Mouse (Mus musculus) ES-E14 (cell line): Measurements from ENCODE around the gene Gm10719. TPM values are rescaled to one million over a fixed set of nuclear protein-coding genes. Genes with fewer than 3 reads are reported as not detected.
"Not testable (repeated sequence)": the region's sequence is repeated elsewhere in the genome, so short reads cannot be mapped to it uniquely, and the experiment has no call there.

Experiments used
- DNase-seq: peaks from one replicate; pipeline ENCODE4 v3.0.0-alpha.2; 2013; ENCODE audit warnings: low read depth, low spot score
- H3K27ac ChIP-seq: 2 replicates; pipeline ENCODE4 v1.5.1; 2012; ENCODE audit warnings: low read depth, mild to moderate bottlenecking, low read length, moderate library complexity, mixed read lengths; ENCODE audit not compliant: poor library complexity, insufficient read depth, severe bottlenecking
- H3K36me3 ChIP-seq: 2 replicates; pipeline ENCODE4 v1.6.1; 2012; ENCODE audit warnings: mild to moderate bottlenecking, low read length, moderate library complexity, mixed read lengths; ENCODE audit not compliant: control insufficient read depth, poor library complexity, insufficient read depth, severe bottlenecking
- H3K4me1 ChIP-seq, 2 experiments: fragments of 150-350 bp in 1 of 2; sonication (generic) in 1 of 2; 2 replicates each; pipeline ENCODE4 v1.6.1; 2012; ENCODE audit warnings: low read length in 2 of 2, mild to moderate bottlenecking in 1 of 2, mixed read lengths in 1 of 2; ENCODE audit not compliant: control insufficient read depth in 2 of 2, insufficient read depth in 2 of 2, poor library complexity in 1 of 2
- H3K4me3 ChIP-seq, 2 experiments: fragments of 150-350 bp in 1 of 2; sonication (generic) in 1 of 2; 2 replicates each; pipeline ENCODE4 v1.5.1; 2012; ENCODE audit warnings: low read length in 2 of 2, low read depth in 1 of 2, mild to moderate bottlenecking in 1 of 2, mixed read lengths in 1 of 2; ENCODE audit not compliant: insufficient read depth in 1 of 2, poor library complexity in 1 of 2, severe bottlenecking in 1 of 2
- H3K9ac ChIP-seq: 2 replicates; pipeline ENCODE4 v1.6.1; 2012; ENCODE audit warnings: low read depth, mild to moderate bottlenecking, low read length, mixed read lengths; ENCODE audit not compliant: poor library complexity, insufficient read depth, severe bottlenecking
- H3K9me3 ChIP-seq: fragments of 150-350 bp; sonication (generic); 2 replicates; pipeline ENCODE4 v1.6.1; 2012; ENCODE audit warnings: low read depth, mild to moderate bottlenecking, low read length; ENCODE audit not compliant: control insufficient read depth, insufficient read depth
- in situ Hi-C, 2 experiments: fragments of 600-800 bp; cut with MboI; formaldehyde crosslinking; loops; one replicate each; pipeline ENCODE4 v1.15.1; 2025; ENCODE audit warnings: low sequenced_read_pairs in 2 of 2, inconsistent platforms in 1 of 2; ENCODE audit not compliant: unreplicated experiment in 2 of 2
- total RNA-seq: library from RNA; depleted of rRNA; stranded (reverse); fragments of 300-350 nt; gene quantifications from 2 replicates; pipeline ENCODE4 v1.2.3, GENCODE M21; 2012

Gm10719 gene
- total RNA-seq, 1 experiment = 7.4 TPM

DNA sequence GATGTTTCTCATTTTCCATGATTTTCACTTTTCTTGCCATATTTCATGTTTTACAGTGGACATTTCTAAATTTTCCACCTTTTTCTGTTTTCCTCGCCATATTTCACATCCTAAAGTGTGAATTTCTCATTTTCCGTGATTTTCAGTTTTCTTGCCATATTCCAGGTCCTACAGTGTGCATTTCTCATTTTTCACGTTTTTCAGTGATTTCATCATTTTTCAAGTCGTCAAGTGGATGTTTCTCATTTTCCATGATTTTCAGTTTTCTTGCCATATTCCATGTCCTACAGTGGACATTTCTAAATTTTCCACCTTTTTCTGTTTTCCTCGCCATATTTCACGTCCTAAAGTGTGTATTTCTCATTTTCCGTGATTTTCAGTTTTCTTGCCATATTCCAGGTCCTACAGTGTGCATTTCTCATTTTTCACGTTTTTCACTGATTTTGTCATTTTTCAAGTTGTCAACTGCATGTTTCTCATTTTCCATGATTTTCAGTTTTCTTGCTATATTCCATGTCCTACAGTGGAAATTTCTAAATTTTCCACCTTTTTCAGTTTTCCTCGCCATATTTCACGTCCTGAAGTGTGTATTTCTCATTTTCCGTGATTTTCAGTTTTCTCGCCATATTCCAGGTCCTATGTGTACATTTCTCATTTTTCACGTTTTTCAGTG is 6.2 kb downstream of the Gm10719 start, which contains the start of gene Gm10718:
TSS of gene Gm10718 (plus strand) at position 236 of the 673 bp plus-strand sequence.
- H3K4me3 ChIP-seq, H3K9ac ChIP-seq, H3K36me3 ChIP-seq, in situ Hi-C loops, H3K9me3 ChIP-seq, H3K4me1 ChIP-seq, DNase-seq, H3K27ac ChIP-seq: not testable (repeated sequence)

DNA sequence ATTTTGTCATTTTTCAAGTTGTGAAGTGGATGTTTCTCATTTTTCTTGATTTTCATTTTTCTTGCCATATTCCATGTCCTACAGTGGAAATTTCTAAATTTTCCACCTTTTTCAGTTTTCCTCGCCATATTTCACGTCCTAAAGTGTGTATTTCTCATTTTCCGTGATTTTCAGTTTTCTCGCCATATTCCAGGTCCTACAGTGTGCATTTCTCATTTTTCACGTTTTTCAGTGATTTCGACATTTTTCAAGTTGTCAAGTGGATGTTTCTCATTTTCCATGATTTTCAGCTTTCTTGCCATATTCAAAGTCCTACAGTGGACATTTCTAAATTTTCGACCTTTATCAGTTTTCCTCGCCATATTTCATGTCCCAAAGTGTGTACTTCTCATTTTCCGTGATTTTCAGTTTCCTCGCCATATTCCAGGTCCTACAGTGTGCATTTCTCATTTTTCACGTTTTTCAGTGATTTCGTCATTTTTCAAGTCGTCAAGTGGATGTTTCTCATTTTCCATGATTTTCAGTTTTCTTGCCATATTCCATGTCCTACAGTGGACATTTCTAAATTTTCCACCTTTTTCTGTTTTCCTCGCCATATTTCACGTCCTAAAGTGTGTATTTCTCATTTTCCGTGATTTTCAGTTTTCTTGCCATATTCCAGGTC is 6.9 kb downstream of the Gm10719 start:
- H3K4me3 ChIP-seq, H3K4me1 ChIP-seq, H3K27ac ChIP-seq, DNase-seq, H3K9me3 ChIP-seq, H3K9ac ChIP-seq, H3K36me3 ChIP-seq, in situ Hi-C loops: not testable (repeated sequence)

DNA sequence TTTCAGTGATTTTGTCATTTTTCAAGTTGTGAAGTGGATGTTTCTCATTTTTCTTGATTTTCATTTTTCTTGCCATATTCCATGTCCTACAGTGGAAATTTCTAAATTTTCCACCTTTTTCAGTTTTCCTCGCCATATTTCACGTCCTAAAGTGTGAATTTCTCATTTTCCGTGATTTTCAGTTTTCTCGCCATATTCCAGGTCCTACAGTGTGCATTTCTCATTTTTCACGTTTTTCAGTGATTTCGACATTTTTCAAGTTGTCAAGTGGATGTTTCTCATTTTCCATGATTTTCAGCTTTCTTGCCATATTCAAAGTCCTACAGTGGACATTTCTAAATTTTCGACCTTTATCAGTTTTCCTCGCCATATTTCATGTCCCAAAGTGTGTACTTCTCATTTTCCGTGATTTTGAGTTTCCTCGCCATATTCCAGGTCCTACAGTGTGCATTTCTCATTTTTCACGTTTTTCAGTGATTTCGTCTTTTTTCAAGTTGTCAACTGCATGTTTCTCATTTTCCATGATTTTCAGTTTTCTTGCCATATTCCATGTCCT is 7.8 kb downstream of the Gm10719 start, which contains the start of gene Gm10717:
TSS of gene Gm10717 (plus strand) at position 506 of the 556 bp plus-strand sequence.
- H3K4me1 ChIP-seq, H3K9me3 ChIP-seq, H3K36me3 ChIP-seq, H3K27ac ChIP-seq, H3K4me3 ChIP-seq, DNase-seq, in situ Hi-C loops, H3K9ac ChIP-seq: not testable (repeated sequence)

DNA sequence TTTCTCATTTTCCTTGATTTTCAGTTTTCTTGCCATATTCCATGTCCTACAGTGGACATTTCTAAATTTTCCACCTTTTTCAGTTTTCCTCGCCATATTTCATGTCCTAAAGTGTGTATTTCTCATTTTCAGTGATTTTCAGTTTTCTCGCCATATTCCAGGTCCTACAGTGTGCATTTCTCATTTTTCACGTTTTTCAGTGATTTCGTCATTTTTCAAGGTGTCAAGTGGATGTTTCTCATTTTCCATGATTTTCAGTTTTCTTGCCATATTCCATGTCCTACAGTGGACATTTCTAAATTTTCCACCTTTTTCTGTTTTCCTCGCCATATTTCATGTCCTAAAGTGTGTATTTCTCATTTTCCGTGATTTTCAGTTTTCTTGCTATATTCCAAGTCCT is 8.4 kb downstream of the Gm10719 start:
- H3K4me3 ChIP-seq, DNase-seq, in situ Hi-C loops, H3K4me1 ChIP-seq, H3K9ac ChIP-seq, H3K36me3 ChIP-seq, H3K9me3 ChIP-seq, H3K27ac ChIP-seq: not testable (repeated sequence)

DNA sequence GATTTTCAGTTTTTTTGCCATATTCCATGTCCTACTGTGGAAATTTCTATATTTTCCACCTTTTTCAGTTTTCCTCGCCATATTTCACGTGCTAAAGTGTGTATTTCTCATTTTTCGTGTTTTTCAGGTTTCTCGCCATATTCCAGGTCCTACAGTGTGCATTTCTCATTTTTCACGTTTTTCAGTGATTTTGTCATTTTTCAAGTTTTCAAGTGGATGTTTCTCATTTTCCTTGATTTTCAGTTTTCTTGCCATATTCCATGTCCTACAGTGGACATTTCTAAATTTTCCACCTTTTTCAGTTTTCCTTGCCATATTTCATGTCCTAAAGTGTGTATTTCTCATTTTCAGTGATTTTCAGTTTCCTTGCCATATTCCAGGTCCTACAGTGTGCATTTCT is 8.9 kb downstream of the Gm10719 start:
- H3K4me3 ChIP-seq, DNase-seq, H3K36me3 ChIP-seq, H3K27ac ChIP-seq, H3K9ac ChIP-seq, H3K4me1 ChIP-seq, in situ Hi-C loops, H3K9me3 ChIP-seq: not testable (repeated sequence)

GRCm38 (mm10) chr9:3026741-3027140 is 9.5 kb downstream of the Gm10719 start:
- H3K4me1 ChIP-seq, H3K36me3 ChIP-seq, H3K9ac ChIP-seq, H3K27ac ChIP-seq, H3K9me3 ChIP-seq, DNase-seq, H3K4me3 ChIP-seq, in situ Hi-C loops: not testable (repeated sequence)

- DNase-seq, H3K9ac ChIP-seq, in situ Hi-C loops: not testable (repeated sequence)
These were observed 10.0 kb downstream of the Gm10719 start for GRCm38 (mm10) chr9:3027200-3027599.

GRCm38 (mm10) chr9:3029276-3030000 is 12.2 kb downstream of the Gm10719 start:
- DNase-seq, in situ Hi-C loops, H3K9me3 ChIP-seq, H3K4me3 ChIP-seq, H3K36me3 ChIP-seq, H3K27ac ChIP-seq, H3K4me1 ChIP-seq, H3K9ac ChIP-seq: not testable (repeated sequence)

More at GRCm38 (mm10) chr9:3027200-3027599, 10.0 kb downstream of the Gm10719 start:
- not testable (repeated sequence) for H3K27ac ChIP-seq, H3K4me1 ChIP-seq, H3K9me3 ChIP-seq, H3K4me3 ChIP-seq, H3K36me3 ChIP-seq
